Mouse (Mus musculus) spleen, postnatal 10 days (tissue): ENCODE results near the gene Adap1.
A peak's percentile ranks its signal among the peaks of the same experiment; 100 is the strongest.

ENCODE experiments used
- DNase-seq, 2 experiments: peaks; one replicate each; pipeline ENCODE4 v3.0.0; 2021 to 2022; ENCODE audit warnings: low spot score in 2 of 2

Adap1 gene

GRCm38 (mm10) chr5:139252081-139252909 is 73.1 kb downstream of the Adap1 start, which contains the start of gene Get4:
Gene Get4 (plus strand): TSS chr5:139252324.
- DNase-seq = peak; percentile 95 to 99

GRCm38 (mm10) chr5:139251736-139252080 is 73.7 kb downstream of the Adap1 start:
- DNase-seq = no peak

GRCm38 (mm10) chr5:139251279-139251678 is 74.1 kb downstream of the Adap1 start:
- DNase-seq = no peak

DNA sequence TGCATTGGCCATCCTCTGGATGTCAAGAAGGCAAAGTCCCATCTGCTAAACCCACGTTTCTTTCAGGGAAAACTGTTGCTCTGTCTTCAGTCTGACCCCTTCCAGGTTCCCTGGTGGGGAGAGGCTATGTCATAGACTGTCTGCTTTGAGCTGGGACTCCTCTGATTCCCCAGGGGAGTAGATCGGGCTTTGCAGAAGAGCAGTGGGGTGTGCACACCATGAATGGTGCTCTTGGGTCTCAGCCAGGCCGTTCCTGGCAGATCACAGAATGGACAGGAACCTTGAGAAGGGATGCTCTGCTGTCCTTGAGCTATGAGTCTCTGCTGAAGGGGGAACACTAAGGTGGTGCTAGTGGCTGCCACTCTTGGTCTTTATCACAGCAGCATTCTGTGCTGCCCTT is 76.6 kb downstream of the Adap1 start:
- no peak for DNase-seq

GRCm38 (mm10) chr5:139247767-139248166 is 77.7 kb downstream of the Adap1 start:
- DNase-seq = no peak

DNA sequence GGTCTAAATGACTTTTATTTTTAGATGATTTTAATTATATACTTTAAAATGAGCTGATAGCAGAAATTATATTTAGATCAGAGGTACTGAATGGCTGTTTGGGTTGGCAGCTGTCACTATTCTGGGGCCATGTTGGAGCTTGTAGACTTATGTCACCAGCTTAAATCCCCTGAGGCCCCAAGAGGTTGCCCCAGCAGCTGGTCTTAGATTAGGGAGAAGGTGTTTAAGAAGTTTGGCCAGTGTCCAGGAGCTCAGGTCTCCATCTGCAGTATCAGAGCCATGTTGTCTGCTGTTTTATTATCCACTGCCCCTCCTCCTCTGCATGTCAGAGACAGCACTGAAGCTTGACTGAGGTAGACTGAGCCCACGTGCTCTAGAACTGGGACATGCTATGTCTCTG is 82.0 kb downstream of the Adap1 start:
- peak in 1 of 2 experiments; percentile 26 for DNase-seq

GRCm38 (mm10) chr5:139241022-139241761 is 84.2 kb downstream of the Adap1 start:
- DNase-seq = no peak

DNA sequence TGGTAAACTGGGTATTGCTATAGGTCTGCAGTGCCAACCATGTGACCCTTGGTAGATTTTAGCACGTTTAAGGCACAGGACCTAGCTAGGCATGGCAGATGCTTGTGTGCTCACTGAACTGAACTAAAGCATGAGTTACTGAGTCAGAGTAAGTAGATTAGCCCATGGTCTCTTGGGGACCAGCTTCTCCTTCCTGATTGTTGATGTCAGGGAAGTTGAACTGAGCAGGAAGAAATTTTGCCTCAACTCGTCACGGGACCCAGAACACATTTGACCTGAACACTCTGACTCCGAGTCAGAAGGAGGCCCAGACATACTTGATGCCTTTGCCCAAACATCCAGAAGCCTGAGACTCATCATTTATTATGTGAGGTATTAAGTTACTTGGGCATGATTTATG is 88.0 kb downstream of the Adap1 start:
- DNase-seq = no peak

GRCm38 (mm10) chr5:139234423-139234822 is 91.0 kb downstream of the Adap1 start:
- no peak for DNase-seq

GRCm38 (mm10) chr5:139232083-139232482 is 93.3 kb downstream of the Adap1 start:
- DNase-seq = no peak

DNA sequence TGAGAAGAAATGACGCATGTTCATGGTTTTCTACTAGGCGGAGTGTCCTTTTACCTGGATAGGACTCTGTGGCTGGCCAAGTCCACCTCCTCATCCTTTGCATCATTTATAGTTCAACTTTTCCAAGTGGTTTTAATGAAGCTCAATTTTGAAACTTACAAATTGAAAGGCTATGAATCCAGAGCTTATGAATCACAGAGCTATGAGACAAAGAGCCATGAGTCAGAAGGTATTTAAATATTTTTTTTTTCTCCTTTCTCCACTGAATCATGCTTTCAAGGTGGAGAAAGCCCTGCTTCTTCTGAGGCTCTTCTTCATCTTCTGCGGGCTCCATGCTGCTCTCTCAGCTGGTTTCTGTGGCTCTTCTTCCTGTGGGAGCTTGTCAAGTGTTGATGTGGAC is 95.7 kb downstream of the Adap1 start:
- no peak for DNase-seq

DNA sequence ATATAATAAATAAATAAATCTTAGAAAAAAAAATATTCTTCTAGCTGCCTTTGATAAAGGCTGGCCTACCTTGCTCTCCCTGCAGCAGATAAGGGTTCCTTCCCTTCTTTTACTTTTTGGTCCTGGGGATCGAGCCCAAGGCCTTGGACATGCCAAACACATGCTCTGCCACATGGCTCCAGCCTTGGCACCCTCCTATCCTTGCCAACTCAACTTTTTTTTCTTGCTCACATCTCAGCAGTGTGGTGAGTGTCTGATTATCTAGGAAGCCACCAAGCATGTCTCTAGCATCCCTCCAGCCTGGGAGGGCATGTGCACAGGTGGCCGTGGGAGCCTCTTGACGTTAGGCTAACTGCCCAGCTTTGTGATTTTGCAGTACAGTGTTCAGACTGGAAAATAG is 97.1 kb downstream of the Adap1 start:
- DNase-seq = no peak

DNA sequence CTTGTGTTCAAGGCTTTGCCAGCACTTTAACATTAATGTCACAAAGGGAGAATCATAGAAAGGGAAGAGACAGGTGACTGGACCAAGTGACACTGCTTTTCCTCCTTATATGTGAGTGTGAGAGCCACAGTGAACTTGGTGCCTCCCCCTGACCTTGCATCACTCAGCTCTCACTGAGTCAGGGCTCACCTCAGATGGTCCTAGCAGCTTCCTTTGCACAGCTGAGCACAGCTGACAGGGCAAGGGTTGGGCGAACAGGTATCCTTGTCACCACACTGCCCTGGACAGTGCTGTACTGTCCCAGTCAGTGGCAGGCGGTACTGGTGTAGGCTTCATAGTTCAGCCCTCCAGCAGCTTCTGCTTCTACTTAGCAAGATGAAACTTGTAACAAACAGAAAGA is 97.8 kb downstream of the Adap1 start:
- DNase-seq = no peak

- no peak for DNase-seq
Observed at GRCm38 (mm10) chr5:139227236-139227635, 98.2 kb downstream of the Adap1 start.

GRCm38 (mm10) chr5:139223331-139223730 is 102.1 kb downstream of the Adap1 start:
- DNase-seq = no peak
